Mouse (Mus musculus): ENCODE measurements around the gene Dnajc8. TPM values are rescaled to one million over a fixed set of nuclear protein-coding genes. Genes with fewer than 3 reads are reported as not detected.
"Not testable (repeated sequence)": the region's sequence is repeated elsewhere in the genome, so short reads cannot be mapped to it uniquely, and the experiment has no call there.

Dnajc8 gene
- total and polyA plus RNA-seq, 3 experiments, result 213 to 337 (median 240) TPM

GRCm38 (mm10) chr4:132590642-132591041, 55.3 kb downstream of the Dnajc8 start:
- H3K36me3 ChIP-seq (replicated peaks), result no peaks in the 10 kb centered on the region
- H3K27me3 ChIP-seq (ENCODE audit: insufficient read depth, low read length), result peaks cover 64% of the 10 kb centered on the region
- TF ChIP-seq TAL1 (conservative IDR thresholded peaks at IDR 0.05; ENCODE audit: low read depth, low read length), result no peak
- no peak for TF ChIP-seq CTCF (IDR thresholded peaks at IDR 0.05; ENCODE audit: low read depth, low read length)
- TF ChIP-seq GATA1 (IDR thresholded peaks at IDR 0.05; ENCODE audit: borderline replicate concordance, low read length), result no peak
- TF ChIP-seq POLR2AphosphoS5 (IDR thresholded peaks at IDR 0.05; ENCODE audit: insufficient replicate concordance, low read depth, low read length), result no peak
- no peak for TF ChIP-seq GATA2 (IDR thresholded peaks at IDR 0.05; ENCODE audit: borderline replicate concordance, low read depth, low read length)
- peaks cover 5% of the 10 kb centered on the region; the same call in 1 of the 2 replicates for H3K4me1 ChIP-seq (ENCODE audit: insufficient read depth, low read depth, low read length)
- ATAC-seq (ENCODE audit: extremely low read depth, insufficient number of reproducible peaks, low FRiP score, poor library complexity, severe bottlenecking) (no peak), DNase-seq (ENCODE audit: low spot score) (no peak)
- H3K4me3 ChIP-seq (ENCODE audit: low read depth, low read length), result no peak overlapping the region
- no peaks in the 10 kb centered on the region for H3K9me3 ChIP-seq (replicated peaks)

GRCm38 (mm10) chr4:132592958-132593357, 57.6 kb downstream of the Dnajc8 start:
- peaks cover 5% of the 10 kb centered on the region; the same call in 1 of the 2 replicates for H3K4me1 ChIP-seq (ENCODE audit: insufficient read depth, low read depth, low read length)
- H3K36me3 ChIP-seq (replicated peaks), result no peaks in the 10 kb centered on the region
- peaks cover 64% of the 10 kb centered on the region for H3K27me3 ChIP-seq (ENCODE audit: insufficient read depth, low read length)
- H3K4me3 ChIP-seq (ENCODE audit: low read depth, low read length), result no peak overlapping the region
- DNase-seq (ENCODE audit: low spot score), result no peak
- TF ChIP-seq GATA1 (IDR thresholded peaks at IDR 0.05; ENCODE audit: borderline replicate concordance, low read length) (no peak), POLR2AphosphoS5 (IDR thresholded peaks at IDR 0.05; ENCODE audit: insufficient replicate concordance, low read depth, low read length) (no peak), TAL1 (conservative IDR thresholded peaks at IDR 0.05; ENCODE audit: low read depth, low read length) (no peak), CTCF (IDR thresholded peaks at IDR 0.05; ENCODE audit: low read depth, low read length) (no peak), GATA2 (IDR thresholded peaks at IDR 0.05; ENCODE audit: borderline replicate concordance, low read depth, low read length) (no peak)
- H3K9me3 ChIP-seq (replicated peaks), result no peaks in the 10 kb centered on the region
- ATAC-seq (ENCODE audit: extremely low read depth, insufficient number of reproducible peaks, low FRiP score, poor library complexity, severe bottlenecking), result no peak

- Histone ChIP-seq H3K27me3 (ENCODE audit: insufficient read depth, low read length) (peaks cover 57% of the 10 kb centered on the region), H3K4me3 (ENCODE audit: low read depth, low read length) (no peak overlapping the region), H3K4me1 (ENCODE audit: insufficient read depth, low read depth, low read length) (no peaks in the 10 kb centered on the region; the same call in 1 of the 2 replicates), H3K9me3 (replicated peaks) (no peaks in the 10 kb centered on the region; the same call in none of the 2 replicates), H3K36me3 (replicated peaks) (no peaks in the 10 kb centered on the region)
- TF ChIP-seq GATA2 (IDR thresholded peaks at IDR 0.05; ENCODE audit: borderline replicate concordance, low read depth, low read length) (no peak), TAL1 (conservative IDR thresholded peaks at IDR 0.05; ENCODE audit: low read depth, low read length) (no peak), GATA1 (IDR thresholded peaks at IDR 0.05; ENCODE audit: borderline replicate concordance, low read length) (no peak), POLR2AphosphoS5 (IDR thresholded peaks at IDR 0.05; ENCODE audit: insufficient replicate concordance, low read depth, low read length) (no peak), CTCF (IDR thresholded peaks at IDR 0.05; ENCODE audit: low read depth, low read length) (no peak)
- ATAC-seq (ENCODE audit: extremely low read depth, insufficient number of reproducible peaks, low FRiP score, poor library complexity, severe bottlenecking) (no peak), DNase-seq (ENCODE audit: low spot score) (no peak)
These were observed 58.8 kb downstream of the Dnajc8 start for GRCm38 (mm10) chr4:132594191-132594590.

- TF ChIP-seq TAL1 (conservative IDR thresholded peaks at IDR 0.05; ENCODE audit: low read depth, low read length), result no peak
- TF ChIP-seq CTCF (IDR thresholded peaks at IDR 0.05; ENCODE audit: low read depth, low read length), result no peak
- H3K4me3 ChIP-seq (ENCODE audit: low read depth, low read length), result no peak overlapping the region
- peaks cover 4% of the 10 kb centered on the region; the same call in 1 of the 2 replicates for H3K4me1 ChIP-seq (ENCODE audit: insufficient read depth, low read depth, low read length)
- H3K36me3 ChIP-seq (replicated peaks), result no peaks in the 10 kb centered on the region
- H3K27me3 ChIP-seq (ENCODE audit: insufficient read depth, low read length), result peaks cover 48% of the 10 kb centered on the region
- DNase-seq (ENCODE audit: low spot score), result no peak
- H3K9me3 ChIP-seq (replicated peaks), result peaks cover 2% of the 10 kb centered on the region
- no peak for ATAC-seq (ENCODE audit: extremely low read depth, insufficient number of reproducible peaks, low FRiP score, poor library complexity, severe bottlenecking)
These were observed 63.5 kb downstream of the Dnajc8 start for GRCm38 (mm10) chr4:132598861-132599260.

GRCm38 (mm10) chr4:132599764-132600163, 64.4 kb downstream of the Dnajc8 start:
- DNase-seq (ENCODE audit: low spot score) (no peak), ATAC-seq (ENCODE audit: extremely low read depth, insufficient number of reproducible peaks, low FRiP score, poor library complexity, severe bottlenecking) (no peak)
- Histone ChIP-seq H3K4me1 (ENCODE audit: insufficient read depth, low read depth, low read length) (peaks cover 4% of the 10 kb centered on the region; the same call in 1 of the 2 replicates), H3K9me3 (replicated peaks) (peaks cover 2% of the 10 kb centered on the region), H3K27me3 (ENCODE audit: insufficient read depth, low read length) (peaks cover 41% of the 10 kb centered on the region), H3K36me3 (replicated peaks) (no peaks in the 10 kb centered on the region), H3K4me3 (ENCODE audit: low read depth, low read length) (no peak overlapping the region)
- TF ChIP-seq GATA1 (IDR thresholded peaks at IDR 0.05; ENCODE audit: borderline replicate concordance, low read length) (no peak), CTCF (IDR thresholded peaks at IDR 0.05; ENCODE audit: low read depth, low read length) (no peak), POLR2AphosphoS5 (IDR thresholded peaks at IDR 0.05; ENCODE audit: insufficient replicate concordance, low read depth, low read length) (no peak), TAL1 (conservative IDR thresholded peaks at IDR 0.05; ENCODE audit: low read depth, low read length) (no peak), GATA2 (IDR thresholded peaks at IDR 0.05; ENCODE audit: borderline replicate concordance, low read depth, low read length) (no peak)

- Histone ChIP-seq H3K4me3 (ENCODE audit: low read depth, low read length) (no peak overlapping the region), H3K9me3 (replicated peaks) (peaks cover 2% of the 10 kb centered on the region), H3K36me3 (replicated peaks) (no peaks in the 10 kb centered on the region), H3K4me1 (ENCODE audit: insufficient read depth, low read depth, low read length) (peaks cover 5% of the 10 kb centered on the region; the same call in 1 of the 2 replicates), H3K27me3 (ENCODE audit: insufficient read depth, low read length) (peaks cover 34% of the 10 kb centered on the region)
- TF ChIP-seq CTCF (IDR thresholded peaks at IDR 0.05; ENCODE audit: low read depth, low read length) (no peak), GATA2 (IDR thresholded peaks at IDR 0.05; ENCODE audit: borderline replicate concordance, low read depth, low read length) (no peak), POLR2AphosphoS5 (IDR thresholded peaks at IDR 0.05; ENCODE audit: insufficient replicate concordance, low read depth, low read length) (no peak), GATA1 (IDR thresholded peaks at IDR 0.05; ENCODE audit: borderline replicate concordance, low read length) (no peak), TAL1 (conservative IDR thresholded peaks at IDR 0.05; ENCODE audit: low read depth, low read length) (no peak)
- no peak for DNase-seq (ENCODE audit: low spot score)
- ATAC-seq (ENCODE audit: extremely low read depth, insufficient number of reproducible peaks, low FRiP score, poor library complexity, severe bottlenecking), result no peak
These were observed 65.1 kb downstream of the Dnajc8 start for GRCm38 (mm10) chr4:132600465-132600864.

- not testable (repeated sequence) for DNase-seq (ENCODE audit: low spot score)
These were observed 65.9 kb downstream of the Dnajc8 start for GRCm38 (mm10) chr4:132601242-132601641.

More at GRCm38 (mm10) chr4:132601242-132601641, 65.9 kb downstream of the Dnajc8 start:
- ATAC-seq (ENCODE audit: extremely low read depth, insufficient number of reproducible peaks, low FRiP score, poor library complexity, severe bottlenecking); H3K4me1 ChIP-seq (ENCODE audit: insufficient read depth, low read depth, low read length); H3K9me3 ChIP-seq (replicated peaks); H3K36me3 ChIP-seq (replicated peaks); H3K4me3 ChIP-seq (ENCODE audit: low read depth, low read length): not testable (repeated sequence)
- peaks cover 31% of the 10 kb centered on the region for H3K27me3 ChIP-seq (ENCODE audit: insufficient read depth, low read length)

Other genes with a start within 250 kb of the Dnajc8 start
- gene Rab42, start 232.2 kb upstream of the Dnajc8 start, total RNA-seq (2014; fragmentation: Nextera tagmentation), result 1.4 TPM in 1 of 2 replicates, not detected in the other
- 0.52 TPM in 1 of 2 replicates, not detected in the other for gene Rab42, start 232.2 kb upstream of the Dnajc8 start, total RNA-seq (2017)
- gene Rab42, start 232.2 kb upstream of the Dnajc8 start, polyA plus RNA-seq (2012), result 0.95 and 1.0 TPM in 2 replicates
- 21.6 and 22.8 TPM in 2 replicates for gene Trnau1ap, start 206.0 kb upstream of the Dnajc8 start, total RNA-seq (2014; fragmentation: Nextera tagmentation)
- 40.2 and 49.0 TPM in 2 replicates for gene Trnau1ap, start 206.0 kb upstream of the Dnajc8 start, total RNA-seq (2017)
- 29.1 and 37.6 TPM in 2 replicates for gene Trnau1ap, start 206.0 kb upstream of the Dnajc8 start, polyA plus RNA-seq (2012)
- gene Rcc1, start 181.9 kb upstream of the Dnajc8 start, total RNA-seq (2014; fragmentation: Nextera tagmentation), result 24.2 and 26.8 TPM in 2 replicates
- 38.6 and 39.2 TPM in 2 replicates for gene Rcc1, start 181.9 kb upstream of the Dnajc8 start, total RNA-seq (2017)
- gene Rcc1, start 181.9 kb upstream of the Dnajc8 start, polyA plus RNA-seq (2012), result 70.0 and 86.0 TPM in 2 replicates
- 72.5 and 86.2 TPM in 2 replicates for gene Phactr4, start 113.1 kb upstream of the Dnajc8 start, total RNA-seq (2014; fragmentation: Nextera tagmentation)
- 5.5 and 7.7 TPM in 2 replicates for gene Phactr4, start 113.1 kb upstream of the Dnajc8 start, total RNA-seq (2017)
- 15.0 and 15.2 TPM in 2 replicates for gene Phactr4, start 113.1 kb upstream of the Dnajc8 start, polyA plus RNA-seq (2012)
- gene Med18, start 71.6 kb upstream of the Dnajc8 start, total RNA-seq (2014; fragmentation: Nextera tagmentation), result 20.5 and 21.2 TPM in 2 replicates
- gene Med18, start 71.6 kb upstream of the Dnajc8 start, total RNA-seq (2017), result 20.9 and 22.2 TPM in 2 replicates
- gene Med18, start 71.6 kb upstream of the Dnajc8 start, polyA plus RNA-seq (2012), result 7.8 and 8.1 TPM in 2 replicates
- 51.6 and 51.8 TPM in 2 replicates for gene Sesn2, start 25.0 kb upstream of the Dnajc8 start, total RNA-seq (2014; fragmentation: Nextera tagmentation)
- gene Sesn2, start 25.0 kb upstream of the Dnajc8 start, total RNA-seq (2017), result 7.5 and 8.4 TPM in 2 replicates
- 38.4 and 41.0 TPM in 2 replicates for gene Sesn2, start 25.0 kb upstream of the Dnajc8 start, polyA plus RNA-seq (2012)
- gene Atpif1, start 1.9 kb upstream of the Dnajc8 start, total RNA-seq (2014; fragmentation: Nextera tagmentation), result 797 and 914 TPM in 2 replicates
- 868 and 1,005 TPM in 2 replicates for gene Atpif1, start 1.9 kb upstream of the Dnajc8 start, total RNA-seq (2017)
- gene Atpif1, start 1.9 kb upstream of the Dnajc8 start, polyA plus RNA-seq (2012), result 155 and 240 TPM in 2 replicates
- gene Ptafr, start 28.5 kb downstream of the Dnajc8 start, total RNA-seq (2014; fragmentation: Nextera tagmentation), result not detected in 2 replicates
- gene Ptafr, start 28.5 kb downstream of the Dnajc8 start, total RNA-seq (2017), result 2.0 and 2.1 TPM in 2 replicates
- 0.02 and 0.03 TPM in 2 replicates for gene Ptafr, start 28.5 kb downstream of the Dnajc8 start, polyA plus RNA-seq (2012)
- 82.6 and 101 TPM in 2 replicates for gene Eya3, start 103.4 kb downstream of the Dnajc8 start, total RNA-seq (2014; fragmentation: Nextera tagmentation)
- 31.0 and 35.0 TPM in 2 replicates for gene Eya3, start 103.4 kb downstream of the Dnajc8 start, total RNA-seq (2017)
- gene Eya3, start 103.4 kb downstream of the Dnajc8 start, polyA plus RNA-seq (2012), result 2.2 and 4.3 TPM in 2 replicates
- 0.75 and 1.2 TPM in 2 replicates for gene Xkr8, start 197.0 kb downstream of the Dnajc8 start, total RNA-seq (2014; fragmentation: Nextera tagmentation)
- gene Xkr8, start 197.0 kb downstream of the Dnajc8 start, total RNA-seq (2017), result 1.6 and 5.1 TPM in 2 replicates
- gene Xkr8, start 197.0 kb downstream of the Dnajc8 start, polyA plus RNA-seq (2012), result 0.17 and 0.46 TPM in 2 replicates
- gene Smpdl3b, start 221.7 kb downstream of the Dnajc8 start, total RNA-seq (2014; fragmentation: Nextera tagmentation), result not detected in 2 replicates
- gene Smpdl3b, start 221.7 kb downstream of the Dnajc8 start, total RNA-seq (2017), result 0.23 and 0.33 TPM in 2 replicates
- 0.04 and 0.08 TPM in 2 replicates for gene Smpdl3b, start 221.7 kb downstream of the Dnajc8 start, polyA plus RNA-seq (2012)
- gene Rpa2, start 232.8 kb downstream of the Dnajc8 start, total RNA-seq (2014; fragmentation: Nextera tagmentation), result 48.8 and 56.5 TPM in 2 replicates
- 76.3 and 83.1 TPM in 2 replicates for gene Rpa2, start 232.8 kb downstream of the Dnajc8 start, total RNA-seq (2017)
- 109 and 132 TPM in 2 replicates for gene Rpa2, start 232.8 kb downstream of the Dnajc8 start, polyA plus RNA-seq (2012)

Measured in G1E (cell line).